Mouse (Mus musculus) limb, embryonic 13.5 days (tissue): ENCODE measurements at regions not wholly inside any gene's neighbourhood (a gene's known extent, or its start where the extent isn't known, plus 50 kb on each side); places are given as distances from the start of the nearest gene placed in this dataset.

Source experiments
- ATAC-seq: fragments of 200-750 bp; cut with Nextera tagmentation; 2 replicates; pipeline ENCODE4 v1.8.0; 2017; ENCODE audit warnings: low read depth, moderate number of reproducible peaks, moderate TSS enrichment; ENCODE audit not compliant: low FRiP score
- H3K27ac ChIP-seq: fragments of 300-500 bp; sonication (generic); 2 replicates; pipeline ENCODE4 v1.5.1; 2015; ENCODE audit warnings: inconsistent platforms, mild to moderate bottlenecking, moderate library complexity
- H3K27me3 ChIP-seq: fragments of 300-500 bp; sonication (generic); 2 replicates; pipeline ENCODE4 v1.6.1; 2015; ENCODE audit warnings: mild to moderate bottlenecking, inconsistent platforms
- H3K36me3 ChIP-seq: fragments of 300-500 bp; sonication (generic); 2 replicates; pipeline ENCODE4 v1.6.1; 2015; ENCODE audit warnings: inconsistent platforms, mild to moderate bottlenecking, moderate library complexity
- H3K4me1 ChIP-seq: fragments of 300-500 bp; sonication (generic); 2 replicates; pipeline ENCODE4 v1.6.1; 2015; ENCODE audit warnings: inconsistent platforms
- H3K4me2 ChIP-seq: fragments of 300-500 bp; sonication (generic); replicated peaks from 2 replicates; pipeline ENCODE4 v1.6.1; 2015; ENCODE audit warnings: inconsistent platforms, mild to moderate bottlenecking, moderate library complexity
- H3K4me3 ChIP-seq: fragments of 300-500 bp; sonication (generic); 2 replicates; pipeline ENCODE4 v1.5.1; 2015; ENCODE audit warnings: moderate library complexity, mild to moderate bottlenecking, inconsistent platforms
- H3K9ac ChIP-seq: fragments of 300-500 bp; sonication (generic); 2 replicates; pipeline ENCODE4 v1.6.1; 2015; ENCODE audit warnings: mild to moderate bottlenecking, inconsistent platforms
- H3K9me3 ChIP-seq: fragments of 300-500 bp; sonication (generic); 2 replicates; pipeline ENCODE4 v1.6.1; 2016; ENCODE audit warnings: inconsistent platforms
- WGBS: fragments of 180-500 bp; shearing (Covaris S2); methylation state at CpG from one replicate; pipeline ENCODE4 v1.1.7; 2015; 5-methylcytosine and 5-hydroxymethylcytosine counted together

DNA sequence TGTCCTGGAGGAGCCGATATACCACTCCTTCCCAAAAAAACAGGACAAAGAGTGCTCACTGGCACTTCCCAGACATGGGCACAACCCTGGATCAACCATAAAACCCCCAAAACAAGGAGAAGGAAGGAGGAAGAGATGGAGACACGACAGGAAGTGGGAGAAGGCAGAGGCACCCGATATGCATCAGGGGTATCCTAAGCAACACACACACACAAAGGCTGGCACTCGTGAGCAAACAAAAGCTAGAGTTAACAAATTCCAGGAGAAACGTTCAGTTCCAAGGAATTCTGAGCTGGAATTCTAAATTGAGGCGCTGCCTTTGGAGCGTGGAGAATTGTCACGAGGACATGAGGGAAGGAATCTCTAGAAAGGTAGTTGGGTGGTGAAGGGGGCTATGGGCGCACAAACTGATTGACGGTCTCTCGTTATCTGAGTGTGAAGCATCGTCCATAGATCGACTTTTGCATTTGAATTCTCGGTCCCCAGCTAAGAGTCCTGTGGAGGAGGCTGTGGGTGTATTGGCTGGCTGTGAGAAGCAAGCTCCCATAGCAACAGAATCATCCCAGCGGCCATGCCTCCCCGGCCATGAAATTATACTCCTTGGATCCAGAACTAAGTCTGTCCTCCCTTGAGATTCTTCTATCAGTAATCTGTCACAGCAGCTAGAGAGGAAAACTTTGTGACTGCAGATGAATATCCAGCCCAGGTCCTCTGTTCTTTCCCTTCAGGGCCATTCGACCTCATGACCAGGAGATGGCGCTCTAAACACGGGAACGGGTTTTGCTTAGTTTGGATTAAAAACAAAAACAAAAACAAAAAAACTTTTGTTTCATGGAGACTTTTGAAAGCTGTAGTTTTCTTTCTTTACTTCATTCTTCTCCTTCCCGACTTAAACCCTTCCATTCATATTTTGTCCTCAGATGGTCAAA, 69.4 kb upstream of the Ptpn13 start:
- H3K9me3 ChIP-seq = peaks cover 4% of the 10 kb centered on the region; the same call in 1 of the 2 replicates
- no peaks in the 10 kb centered on the region for H3K36me3 ChIP-seq
- 45% methylated on average over 21 of the region's 21 CpGs for WGBS
- H3K4me1 ChIP-seq = no peaks in the 10 kb centered on the region
- H3K4me3 ChIP-seq = 0 out of 2 replicates have a peak overlapping the region, but pooled peaks have one; percentile 9
- ATAC-seq = no peak
- no peak overlapping the region for H3K27ac ChIP-seq
- H3K27me3 ChIP-seq = 0 out of 2 replicates have a peak, but pooled peaks cover 5% of the 10 kb centered on the region
- peak overlapping the region; percentile 35 for H3K4me2 ChIP-seq
- no peak overlapping the region for H3K9ac ChIP-seq

DNA sequence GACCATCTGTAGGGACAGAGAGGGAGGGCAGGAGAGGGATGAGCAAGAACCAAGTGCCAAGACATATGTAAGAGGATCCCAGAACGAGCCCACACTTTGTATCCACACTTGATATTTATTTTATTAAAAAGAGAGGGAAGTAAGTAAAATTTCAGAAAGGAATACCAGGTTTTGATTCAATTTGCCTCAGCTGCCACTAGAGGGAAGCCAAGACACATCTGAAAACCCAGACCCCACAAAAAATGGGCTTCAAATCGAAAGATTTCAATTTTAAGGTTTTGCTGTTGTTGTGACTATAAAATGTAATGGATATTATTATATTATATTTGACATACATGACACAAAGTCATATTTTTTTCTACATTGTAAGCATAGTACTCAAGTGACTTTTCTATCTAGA, 81.1 kb upstream of the Ptpn13 start:
- Histone ChIP-seq H3K36me3 (no peaks in the 10 kb centered on the region), H3K4me3 (no peak overlapping the region), H3K9me3 (0 out of 2 replicates have a peak, but pooled peaks cover 6% of the 10 kb centered on the region), H3K9ac (no peak overlapping the region), H3K4me2 (no peak overlapping the region), H3K27ac (no peak overlapping the region), H3K27me3 (peaks cover 23% of the 10 kb centered on the region), H3K4me1 (peaks cover 15% of the 10 kb centered on the region)
- 34% methylated on average over 2 of the region's 2 CpGs for WGBS
- no peak for ATAC-seq

DNA sequence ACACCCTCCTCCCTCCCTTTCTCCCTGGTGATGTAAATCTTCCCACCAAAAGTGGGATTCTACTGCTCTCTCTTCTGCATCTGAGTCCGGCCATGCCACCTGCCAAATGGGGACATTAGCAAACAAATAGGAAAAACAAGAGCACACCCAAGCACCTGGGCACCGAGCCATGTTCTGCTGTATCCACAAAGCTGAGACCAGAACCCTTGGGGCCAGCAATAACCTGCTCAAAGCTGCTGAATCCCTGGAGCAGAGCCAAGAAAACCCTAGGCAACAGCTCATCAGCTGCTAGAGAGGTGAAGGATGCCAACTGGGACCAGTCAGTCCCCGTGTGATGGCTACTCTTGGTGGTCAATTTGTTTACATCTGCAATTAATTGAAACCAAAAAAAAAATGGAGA, 83.5 kb upstream of the Ptpn13 start:
- Histone ChIP-seq H3K27me3 (peaks cover 23% of the 10 kb centered on the region), H3K36me3 (no peaks in the 10 kb centered on the region), H3K4me2 (no peak overlapping the region), H3K27ac (no peak overlapping the region), H3K9me3 (0 out of 2 replicates have a peak, but pooled peaks cover 3% of the 10 kb centered on the region), H3K4me1 (peaks cover 18% of the 10 kb centered on the region), H3K4me3 (no peak overlapping the region), H3K9ac (no peak overlapping the region)
- ATAC-seq = no peak
- 31% methylated on average over 3 of the region's 3 CpGs for WGBS

DNA sequence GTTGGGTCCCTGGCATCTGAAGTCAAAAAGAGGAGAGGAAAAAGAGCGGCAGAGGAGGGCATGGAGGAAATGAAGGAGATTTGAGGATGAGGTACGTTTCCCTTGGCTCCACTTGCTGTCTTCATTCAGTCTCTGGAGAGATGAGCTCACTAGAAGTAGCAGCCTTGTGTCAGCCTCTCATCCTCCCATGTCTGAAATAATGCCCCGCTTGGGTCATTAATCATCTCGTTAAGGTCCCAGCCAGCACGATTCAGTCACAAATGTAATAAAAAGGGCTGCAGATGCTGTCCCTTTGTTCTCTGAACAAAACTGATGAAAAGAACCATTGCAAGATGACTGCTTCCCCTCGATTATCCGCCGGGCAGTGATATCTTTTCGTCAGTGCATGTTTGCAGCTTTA, 84.4 kb upstream of the Ptpn13 start:
- H3K4me3 ChIP-seq = no peak overlapping the region
- 23% methylated on average over 9 of the region's 9 CpGs for WGBS
- no peak overlapping the region for H3K4me2 ChIP-seq
- H3K4me1 ChIP-seq = peaks cover 25% of the 10 kb centered on the region
- peaks cover 23% of the 10 kb centered on the region for H3K27me3 ChIP-seq
- no peaks in the 10 kb centered on the region for H3K9me3 ChIP-seq
- no peaks in the 10 kb centered on the region for H3K36me3 ChIP-seq
- ATAC-seq = no peak
- no peak overlapping the region for H3K9ac ChIP-seq
- no peak overlapping the region for H3K27ac ChIP-seq

DNA sequence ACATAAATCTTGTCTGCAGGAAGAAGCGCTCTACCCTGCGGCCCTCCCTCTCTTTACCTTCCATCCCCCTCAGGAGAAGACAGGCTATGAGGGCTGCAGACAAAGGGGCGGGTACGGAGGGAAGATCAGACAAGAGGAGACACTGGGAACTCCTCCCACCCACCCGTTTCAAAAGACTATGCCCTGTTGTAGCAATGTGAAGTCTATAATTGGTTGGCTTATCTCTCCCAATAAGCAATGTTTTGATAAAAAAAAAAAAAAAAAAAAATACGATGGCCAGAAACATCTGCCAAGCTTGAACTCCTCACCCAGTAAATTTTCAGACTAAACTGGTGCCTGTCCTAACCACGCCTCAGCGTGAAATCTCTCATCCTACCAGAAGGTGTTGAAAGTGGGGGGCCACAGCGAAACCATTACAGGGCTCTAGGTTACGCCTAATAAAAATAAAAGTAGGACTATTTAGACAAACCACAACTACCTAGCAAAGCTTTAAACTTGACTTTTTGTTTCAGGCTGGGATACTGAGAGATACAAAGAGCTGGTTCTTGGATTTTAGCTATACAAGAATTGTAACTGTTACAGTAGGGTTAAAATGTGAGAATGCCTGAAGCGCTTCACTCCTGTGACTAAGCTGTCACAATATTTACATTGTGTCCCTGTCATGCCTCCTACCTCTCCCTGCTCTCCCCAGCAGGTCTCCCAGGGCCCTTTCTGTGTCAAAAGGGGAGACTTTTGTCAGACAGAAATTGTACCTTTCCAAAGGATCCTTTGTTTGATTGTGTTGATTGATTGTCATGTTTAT, 88.1 kb upstream of the Ptpn13 start:
- Histone ChIP-seq H3K9ac (no peak overlapping the region), H3K27me3 (peaks cover 16% of the 10 kb centered on the region), H3K36me3 (no peaks in the 10 kb centered on the region), H3K4me3 (no peak overlapping the region), H3K4me1 (peaks cover 25% of the 10 kb centered on the region), H3K9me3 (no peaks in the 10 kb centered on the region), H3K27ac (no peak overlapping the region), H3K4me2 (peak overlapping the region; percentile 38)
- 14% methylated on average over 11 of the region's 11 CpGs for WGBS
- ATAC-seq = no peak

DNA sequence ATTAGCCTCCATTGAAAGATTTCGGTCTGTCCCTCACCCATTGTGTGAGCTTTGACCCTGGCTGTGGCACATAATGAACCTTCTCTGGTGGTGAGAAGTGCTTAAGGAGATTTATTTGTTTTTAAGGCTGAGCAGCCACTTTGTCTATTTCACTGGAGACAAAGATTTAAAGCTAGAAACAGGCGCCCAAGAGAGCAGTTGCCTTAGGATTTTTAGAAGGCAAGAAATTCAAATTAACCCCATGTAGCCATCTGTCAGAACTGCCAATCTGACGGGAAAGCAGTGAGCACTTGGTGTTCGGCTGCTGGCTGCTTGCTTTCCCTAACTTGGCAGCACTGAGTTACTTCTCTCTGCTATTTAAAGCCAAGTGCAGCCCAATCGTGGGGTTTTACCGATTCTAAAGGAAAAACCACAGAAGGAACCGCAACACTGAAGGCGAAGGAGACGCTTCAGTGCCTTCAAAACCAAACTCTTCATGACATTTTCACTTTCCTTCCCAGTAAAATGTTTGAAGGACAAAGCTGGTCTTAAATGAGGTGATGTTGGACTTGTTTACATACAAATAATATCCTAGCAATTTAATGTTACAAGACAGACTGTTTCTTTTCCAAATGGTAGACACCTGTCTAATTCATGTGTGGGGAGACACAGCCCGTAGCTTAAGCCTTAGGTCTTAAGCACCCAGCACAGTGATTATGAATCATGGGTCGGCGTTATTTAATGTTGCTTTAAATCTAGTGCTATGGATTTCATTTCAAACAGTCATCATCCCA, 88.9 kb upstream of the Ptpn13 start:
- Histone ChIP-seq H3K27me3 (peaks cover 9% of the 10 kb centered on the region), H3K4me3 (no peak overlapping the region), H3K4me1 (peaks cover 17% of the 10 kb centered on the region), H3K9me3 (no peaks in the 10 kb centered on the region), H3K36me3 (no peaks in the 10 kb centered on the region), H3K9ac (no peak overlapping the region), H3K4me2 (peak overlapping the region; percentile 38), H3K27ac (no peak overlapping the region)
- no peak for ATAC-seq
- 21% methylated on average over 12 of the region's 12 CpGs for WGBS

DNA sequence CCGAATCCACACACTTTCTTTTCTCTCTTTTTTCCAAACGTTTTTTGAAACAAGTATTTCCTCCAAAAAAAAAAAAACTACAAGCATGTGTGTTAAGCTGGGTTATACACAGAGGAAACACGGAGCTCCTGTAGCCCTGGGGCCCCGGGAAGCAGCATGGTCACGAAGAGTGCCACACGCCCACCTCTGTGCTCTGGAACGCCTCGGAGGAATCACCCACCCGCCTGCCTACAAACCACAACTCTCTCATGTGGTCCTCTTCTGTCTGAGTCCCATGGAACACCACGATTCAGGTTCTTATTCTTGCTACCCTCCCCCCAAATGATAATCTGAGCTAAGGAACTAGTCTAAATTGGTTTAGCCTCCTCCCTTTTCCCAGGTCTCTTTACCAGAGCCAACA, 98.6 kb upstream of the Ptpn13 start:
- H3K27ac ChIP-seq = no peak overlapping the region
- H3K9me3 ChIP-seq = no peaks in the 10 kb centered on the region
- no peaks in the 10 kb centered on the region for H3K36me3 ChIP-seq
- H3K4me3 ChIP-seq = no peak overlapping the region
- no peak overlapping the region for H3K9ac ChIP-seq
- 63% methylated on average over 10 of the region's 10 CpGs for WGBS
- no peaks in the 10 kb centered on the region for H3K27me3 ChIP-seq
- H3K4me1 ChIP-seq = no peaks in the 10 kb centered on the region
- H3K4me2 ChIP-seq = no peak overlapping the region
- ATAC-seq = no peak

DNA sequence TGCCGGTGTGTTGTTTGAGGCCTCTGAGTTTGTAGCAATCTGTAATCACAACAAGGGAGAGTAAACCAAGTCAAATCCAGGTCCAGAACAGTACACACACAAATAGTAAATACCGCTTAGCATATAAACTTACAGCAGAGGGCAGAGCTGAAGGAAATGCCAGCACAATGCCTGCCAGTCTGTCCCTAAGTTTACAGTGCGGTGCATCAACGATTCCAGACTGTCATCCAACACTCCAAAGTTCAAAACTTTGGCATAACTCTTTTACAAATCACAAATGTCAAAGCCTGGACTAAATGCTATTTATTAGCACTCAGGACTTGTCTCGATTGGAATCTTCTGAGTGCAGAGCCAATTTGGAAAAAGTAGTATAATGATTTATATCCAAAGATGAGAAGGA, 104.7 kb upstream of the Ptpn13 start:
- Histone ChIP-seq H3K4me2 (no peak overlapping the region), H3K36me3 (no peaks in the 10 kb centered on the region), H3K27me3 (no peaks in the 10 kb centered on the region), H3K9ac (no peak overlapping the region), H3K4me1 (no peaks in the 10 kb centered on the region), H3K9me3 (no peaks in the 10 kb centered on the region), H3K4me3 (no peak overlapping the region), H3K27ac (no peak overlapping the region)
- 74% methylated on average over 5 of the region's 5 CpGs for WGBS
- no peak for ATAC-seq

DNA sequence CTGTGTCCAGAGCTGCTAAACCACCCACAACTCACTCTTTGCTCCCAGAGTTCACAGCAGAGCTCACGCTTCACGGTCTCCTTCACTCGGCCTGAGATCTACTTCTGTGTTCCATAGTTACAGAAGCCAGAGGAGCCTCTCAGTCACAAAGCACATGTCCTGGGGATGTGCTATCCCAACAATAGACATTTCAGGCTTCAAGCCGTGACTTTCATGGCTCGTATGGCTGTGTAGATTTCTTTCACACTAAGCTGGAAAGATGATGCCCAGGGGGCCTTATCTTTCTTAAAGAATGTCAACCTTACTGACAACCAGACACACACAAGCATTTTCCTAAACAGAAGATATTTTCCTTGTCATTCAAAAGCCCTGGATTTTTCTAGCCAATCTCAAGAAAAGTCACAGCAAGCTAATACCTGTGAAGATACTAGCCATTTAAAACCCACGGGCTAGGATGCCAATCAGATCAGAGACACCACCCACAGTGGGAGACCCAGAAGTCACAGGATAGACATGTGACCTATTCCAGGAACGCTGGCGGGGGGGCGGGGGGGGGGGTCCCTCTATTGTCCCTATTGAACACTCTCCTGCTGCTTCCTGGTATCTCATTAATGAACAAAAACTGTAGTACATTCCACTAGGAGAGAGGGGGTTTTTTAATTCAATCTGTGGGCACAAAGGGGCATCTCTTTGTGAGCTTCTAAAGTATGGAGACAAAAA, 98.8 kb upstream of the Mapk10 start:
- no peak overlapping the region for H3K27ac ChIP-seq
- no peaks in the 10 kb centered on the region for H3K27me3 ChIP-seq
- no peak for ATAC-seq
- H3K36me3 ChIP-seq = no peaks in the 10 kb centered on the region
- no peaks in the 10 kb centered on the region for H3K9me3 ChIP-seq
- no peak overlapping the region for H3K4me3 ChIP-seq
- H3K9ac ChIP-seq = no peak overlapping the region
- no peaks in the 10 kb centered on the region for H3K4me1 ChIP-seq
- no peak overlapping the region for H3K4me2 ChIP-seq
- 72% methylated on average over 9 of the region's 9 CpGs for WGBS

DNA sequence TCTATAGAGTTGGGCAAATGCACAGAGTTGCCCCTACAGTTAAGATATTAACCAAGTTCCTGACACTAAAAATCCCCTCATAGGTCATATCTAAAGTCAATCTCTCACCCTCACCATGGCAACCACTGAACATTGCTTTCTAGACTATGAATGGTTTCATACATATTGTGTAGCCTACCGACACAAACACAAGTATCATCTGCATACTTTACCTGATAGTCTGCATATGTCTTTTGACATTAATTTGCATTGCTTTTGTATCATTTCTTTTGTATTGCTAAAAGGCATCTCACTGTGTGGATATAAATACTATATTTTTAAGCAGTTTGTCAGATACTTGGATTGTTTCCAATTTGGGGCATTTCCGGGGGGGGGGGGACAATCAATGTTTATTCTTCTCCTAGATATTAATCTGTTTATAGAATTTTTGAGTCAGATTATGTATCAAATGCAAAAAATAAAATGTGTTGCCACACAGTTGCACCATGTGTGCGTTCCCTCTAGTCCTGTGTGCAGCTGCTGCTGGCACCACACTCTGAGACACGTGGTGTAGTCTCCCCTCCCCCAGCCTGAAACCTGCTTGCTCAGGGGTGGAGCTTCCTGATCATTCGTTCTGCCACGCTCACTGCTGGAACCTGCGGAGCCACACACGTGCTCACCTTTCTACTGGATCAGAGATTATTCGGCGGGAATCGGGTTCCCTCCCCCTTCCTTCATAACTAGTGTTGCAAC, 94.7 kb upstream of the Mapk10 start:
- Histone ChIP-seq H3K27ac (no peak overlapping the region), H3K4me1 (no peaks in the 10 kb centered on the region), H3K9me3 (no peaks in the 10 kb centered on the region), H3K9ac (no peak overlapping the region), H3K27me3 (no peaks in the 10 kb centered on the region), H3K4me2 (no peak overlapping the region), H3K4me3 (no peak overlapping the region), H3K36me3 (no peaks in the 10 kb centered on the region)
- ATAC-seq = peak; percentile 48; the same call in 1 of the 2 replicates
- WGBS = 70% methylated on average over 11 of the region's 11 CpGs

DNA sequence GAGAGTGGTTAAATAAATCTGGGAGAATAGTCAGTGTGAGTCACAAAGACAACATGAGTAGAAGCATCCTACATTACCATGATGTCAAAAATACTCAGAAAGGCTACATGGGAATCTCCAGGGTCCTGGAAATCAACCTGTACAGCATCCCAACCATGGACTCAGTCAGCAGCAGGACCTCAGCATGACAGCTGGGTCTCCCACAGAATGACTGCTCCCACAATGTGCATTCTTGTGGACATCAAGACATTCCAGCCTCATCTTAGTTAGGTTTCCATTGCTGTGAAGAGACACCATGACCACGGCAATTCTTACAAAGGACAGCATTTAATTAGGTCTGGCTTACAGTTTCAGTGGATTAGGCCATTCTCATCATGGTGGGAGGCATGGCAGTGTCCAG, 93.8 kb upstream of the Mapk10 start:
- Histone ChIP-seq H3K9ac (no peak overlapping the region), H3K36me3 (no peaks in the 10 kb centered on the region), H3K9me3 (no peaks in the 10 kb centered on the region), H3K27me3 (no peaks in the 10 kb centered on the region), H3K27ac (no peak overlapping the region), H3K4me3 (no peak overlapping the region), H3K4me2 (no peak overlapping the region), H3K4me1 (no peaks in the 10 kb centered on the region)
- 90% methylated on average over 1 of the region's 1 CpGs for WGBS
- ATAC-seq = no peak
